Mouse (Mus musculus): Measurements from ENCODE around the gene Cherp.

DNA sequence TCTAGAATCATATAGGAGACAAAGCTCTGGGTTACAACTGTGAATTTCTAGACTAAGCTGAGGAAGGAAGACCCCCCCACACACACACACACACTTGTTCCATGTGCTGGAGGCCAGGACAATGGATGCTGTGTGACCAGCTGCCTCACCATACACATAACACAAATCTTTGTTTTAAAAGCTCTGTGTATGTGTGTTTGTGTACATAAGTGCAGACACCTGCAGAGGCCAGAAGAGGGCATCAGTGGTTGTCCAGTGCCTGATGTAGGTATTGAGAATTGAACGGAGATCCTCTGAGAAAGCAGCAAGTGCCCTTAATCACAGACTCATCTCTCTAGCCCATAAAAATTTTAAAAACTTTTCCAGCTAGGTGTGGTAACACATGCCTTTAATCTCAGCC, 52.1 kb downstream of the Cherp start:
- peak; percentile 18; the same call in 1 of the 2 replicates for TF ChIP-seq CTCF (IDR thresholded peaks at IDR 0.05; ENCODE audit: borderline replicate concordance, extremely low read depth, insufficient read depth, insufficient read length)
- no peak for TF ChIP-seq POLR2A (IDR thresholded peaks at IDR 0.05; ENCODE audit: borderline replicate concordance, extremely low read depth, insufficient read depth, insufficient read length, poor library complexity, severe bottlenecking)

All from brain, embryonic 14.5 days (tissue).